Mouse (Mus musculus) spleen, adult 2 months (tissue): ENCODE measurements around the gene Gtf2f2.
A peak's percentile ranks its signal among the peaks of the same experiment; 100 is the strongest.

Experiments
- CTCF ChIP-seq: fragments of 200-500 bp; IDR thresholded peaks from 2 replicates; pipeline ENCODE4 v1.5.1; 2011; ENCODE audit warnings: mild to moderate bottlenecking, inconsistent platforms; ENCODE audit not compliant: insufficient read depth, insufficient read length, insufficient replicate concordance; ENCODE audit errors: extremely low read depth
- POLR2A ChIP-seq: fragments of 200-500 bp; IDR thresholded peaks from 2 replicates; pipeline ENCODE4 v1.6.1; 2011; ENCODE audit warnings: low read depth, low read length, inconsistent platforms

GRCm38 (mm10) chr14:75899566-75899965 is 111.1 kb downstream of the Gtf2f2 start:
- TF ChIP-seq CTCF: peak; percentile 69
- no peak for TF ChIP-seq POLR2A
